Mouse (Mus musculus) liver, embryonic 13.5 days (tissue): ENCODE measurements around the gene Sox13. TPM values are rescaled to one million over a fixed set of nuclear protein-coding genes. Genes with fewer than 3 reads are reported as not detected.

Experiments used
- ATAC-seq: fragments of 200-750 bp; cut with Nextera tagmentation; 2 replicates; pipeline ENCODE4 v1.8.0; 2017; ENCODE audit warnings: low read depth, mild to moderate bottlenecking, moderate number of reproducible peaks, moderate library complexity
- DNase-seq: peaks from one replicate; pipeline ENCODE4 v3.0.0; 2022
- H3K27ac ChIP-seq: fragments of 300-500 bp; sonication (generic); 2 replicates; pipeline ENCODE4 v1.5.1; 2015; ENCODE audit warnings: moderate library complexity, mild to moderate bottlenecking, inconsistent platforms
- H3K27me3 ChIP-seq: fragments of 300-500 bp; sonication (generic); 2 replicates; pipeline ENCODE4 v1.6.1; 2015; ENCODE audit warnings: mild to moderate bottlenecking, inconsistent platforms
- H3K36me3 ChIP-seq: fragments of 300-500 bp; sonication (generic); 2 replicates; pipeline ENCODE4 v1.6.1; 2015; ENCODE audit warnings: mild to moderate bottlenecking, inconsistent platforms
- H3K4me1 ChIP-seq: fragments of 300-500 bp; sonication (generic); replicated peaks from 2 replicates; pipeline ENCODE4 v1.6.1; 2015; ENCODE audit warnings: inconsistent platforms
- H3K4me2 ChIP-seq: fragments of 300-500 bp; sonication (generic); 2 replicates; pipeline ENCODE4 v1.6.1; 2015; ENCODE audit warnings: inconsistent platforms, mild to moderate bottlenecking, moderate library complexity
- H3K4me3 ChIP-seq: fragments of 300-500 bp; sonication (generic); replicated peaks from 2 replicates; pipeline ENCODE4 v1.5.1; 2015; ENCODE audit warnings: mild to moderate bottlenecking, inconsistent platforms
- H3K9ac ChIP-seq: fragments of 300-500 bp; sonication (generic); 2 replicates; pipeline ENCODE4 v1.6.1; 2015; ENCODE audit warnings: mild to moderate bottlenecking, inconsistent platforms
- H3K9me3 ChIP-seq: fragments of 300-500 bp; sonication (generic); replicated peaks from 2 replicates; pipeline ENCODE4 v1.6.1; 2016; ENCODE audit warnings: inconsistent platforms
- WGBS: fragments of 180-500 bp; shearing (Covaris S2); methylation state at CpG from one replicate; pipeline ENCODE4 v1.1.7; 2015; ENCODE audit not compliant: insufficient replicate concordance; 5-methylcytosine and 5-hydroxymethylcytosine counted together
- polyA plus RNA-seq: library from polyadenylated mRNA; unstranded; fragments of >200 nt; fragmentation: Nextera tagmentation; extraction: Ambion mirVana; gene quantifications from 2 replicates; pipeline ENCODE4 v1.2.1, GENCODE M21; 2015

Sox13 gene
- polyA plus RNA-seq, 1 experiment from 2014 or later, result 1.3 TPM

DNA sequence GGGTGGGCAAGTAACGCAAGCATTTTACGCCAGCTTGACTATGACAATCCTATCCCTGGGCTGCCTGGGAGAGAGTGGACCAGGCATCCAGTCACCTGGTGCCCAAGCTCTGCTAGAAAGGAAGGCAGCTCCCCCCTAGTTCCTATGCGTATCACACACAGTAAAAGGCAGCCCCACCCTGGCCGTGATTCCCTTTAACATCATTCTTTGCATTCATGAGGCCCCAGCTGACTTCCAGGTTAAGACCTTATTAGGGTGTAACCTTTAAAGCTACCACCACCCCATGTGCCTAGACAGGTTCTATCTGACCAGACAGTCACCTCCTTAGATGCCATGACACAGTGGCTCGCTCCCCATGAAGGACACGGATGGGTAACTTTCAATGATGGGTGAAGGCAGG is 8.7 kb downstream of the Sox13 start:
- H3K4me2 ChIP-seq, result no peak overlapping the region
- no peak for ATAC-seq
- no peak for DNase-seq
- no peak overlapping the region for H3K9ac ChIP-seq
- no peaks in the 10 kb centered on the region for H3K36me3 ChIP-seq
- H3K4me3 ChIP-seq, result no peak overlapping the region
- H3K9me3 ChIP-seq, result no peaks in the 10 kb centered on the region
- no peak overlapping the region for H3K27ac ChIP-seq
- 72% methylated on average over 6 of the region's 6 CpGs for WGBS
- H3K4me1 ChIP-seq, result peaks cover 58% of the 10 kb centered on the region
- H3K27me3 ChIP-seq, result peaks cover 9% of the 10 kb centered on the region; the same call in 1 of the 2 replicates

GRCm38 (mm10) chr1:133415086-133415485 is 9.1 kb downstream of the Sox13 start:
- Histone ChIP-seq H3K9ac (no peak overlapping the region), H3K4me1 (peaks cover 58% of the 10 kb centered on the region), H3K4me2 (no peak overlapping the region), H3K9me3 (no peaks in the 10 kb centered on the region), H3K27ac (no peak overlapping the region), H3K4me3 (no peak overlapping the region), H3K27me3 (peaks cover 5% of the 10 kb centered on the region; the same call in 1 of the 2 replicates), H3K36me3 (no peaks in the 10 kb centered on the region)
- 67% methylated on average over 7 of the region's 7 CpGs for WGBS
- DNase-seq (no peak), ATAC-seq (no peak)

GRCm38 (mm10) chr1:133412941-133413340 is 11.2 kb downstream of the Sox13 start:
- peaks cover 63% of the 10 kb centered on the region for H3K4me1 ChIP-seq
- no peaks in the 10 kb centered on the region for H3K27me3 ChIP-seq
- DNase-seq (no peak), ATAC-seq (no peak)
- H3K9me3 ChIP-seq, result no peaks in the 10 kb centered on the region
- no peaks in the 10 kb centered on the region for H3K36me3 ChIP-seq
- 39% methylated on average over 9 of the region's 9 CpGs for WGBS
- H3K9ac ChIP-seq, result no peak overlapping the region
- no peak overlapping the region for H3K4me3 ChIP-seq
- no peak overlapping the region for H3K27ac ChIP-seq
- no peak overlapping the region for H3K4me2 ChIP-seq

GRCm38 (mm10) chr1:133411506-133412147 is 12.6 kb downstream of the Sox13 start:
- Histone ChIP-seq H3K27me3 (no peaks in the 10 kb centered on the region), H3K4me3 (no peak overlapping the region), H3K27ac (no peak overlapping the region), H3K4me1 (peaks cover 52% of the 10 kb centered on the region), H3K36me3 (no peaks in the 10 kb centered on the region), H3K4me2 (no peak overlapping the region), H3K9me3 (no peaks in the 10 kb centered on the region), H3K9ac (no peak overlapping the region)
- ATAC-seq (no peak), DNase-seq (no peak)
- WGBS, result 68% methylated on average over 8 of the region's 8 CpGs

- no peak for ATAC-seq
- no peaks in the 10 kb centered on the region for H3K36me3 ChIP-seq
- WGBS, result 66% methylated on average over 9 of the region's 9 CpGs
- no peaks in the 10 kb centered on the region for H3K27me3 ChIP-seq
- no peak for DNase-seq
- peaks cover 37% of the 10 kb centered on the region for H3K4me1 ChIP-seq
- no peak overlapping the region for H3K9ac ChIP-seq
- no peak overlapping the region for H3K27ac ChIP-seq
- no peak overlapping the region for H3K4me3 ChIP-seq
- H3K9me3 ChIP-seq, result no peaks in the 10 kb centered on the region
- H3K4me2 ChIP-seq, result no peak overlapping the region
Measured at GRCm38 (mm10) chr1:133409786-133410185, 14.4 kb downstream of the Sox13 start.

- H3K4me1 ChIP-seq, result peaks cover 36% of the 10 kb centered on the region
- no peak overlapping the region for H3K27ac ChIP-seq
- DNase-seq (no peak), ATAC-seq (peak; percentile 51; the same call in 1 of the 2 replicates)
- H3K27me3 ChIP-seq, result no peaks in the 10 kb centered on the region
- no peak overlapping the region for H3K4me3 ChIP-seq
- 54% methylated on average over 6 of the region's 6 CpGs for WGBS
- no peaks in the 10 kb centered on the region for H3K36me3 ChIP-seq
- no peak overlapping the region for H3K9ac ChIP-seq
- H3K4me2 ChIP-seq, result peak overlapping the region; percentile 25
- no peaks in the 10 kb centered on the region for H3K9me3 ChIP-seq
Measured at GRCm38 (mm10) chr1:133408880-133409516, 15.2 kb downstream of the Sox13 start.

GRCm38 (mm10) chr1:133408321-133408720 is 15.9 kb downstream of the Sox13 start:
- WGBS, result 70% methylated on average over 9 of the region's 9 CpGs
- H3K4me2 ChIP-seq, result peak overlapping the region; percentile 25
- DNase-seq (no peak), ATAC-seq (0 out of 2 replicates have a peak, but pooled peaks have one; percentile 45)
- H3K9me3 ChIP-seq, result no peaks in the 10 kb centered on the region
- H3K9ac ChIP-seq, result no peak overlapping the region
- no peaks in the 10 kb centered on the region for H3K36me3 ChIP-seq
- peak overlapping the region; percentile 47; the same call in 1 of the 2 replicates for H3K27ac ChIP-seq
- H3K27me3 ChIP-seq, result no peaks in the 10 kb centered on the region
- peaks cover 33% of the 10 kb centered on the region for H3K4me1 ChIP-seq
- no peak overlapping the region for H3K4me3 ChIP-seq

DNA sequence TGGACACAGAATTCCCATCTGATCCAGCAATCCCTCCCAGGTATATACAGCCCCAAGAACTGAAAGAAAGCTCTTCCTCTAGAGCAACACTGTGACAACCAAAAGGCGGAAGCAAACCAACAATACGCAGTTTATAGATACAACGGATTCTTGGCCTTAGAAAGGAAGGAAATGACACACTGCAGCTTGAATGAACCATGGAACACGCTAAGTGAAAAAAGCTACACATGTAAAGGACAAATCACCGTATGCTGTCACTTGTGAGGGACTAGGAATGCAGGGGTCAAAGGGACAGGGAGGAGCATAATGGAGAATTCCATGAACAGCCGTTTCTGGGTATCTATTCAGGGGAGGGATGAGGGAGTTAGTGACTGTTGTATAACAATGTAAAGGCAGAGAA is 16.7 kb downstream of the Sox13 start:
- Histone ChIP-seq H3K9me3 (no peaks in the 10 kb centered on the region), H3K36me3 (no peaks in the 10 kb centered on the region), H3K4me2 (no peak overlapping the region), H3K4me1 (peaks cover 29% of the 10 kb centered on the region), H3K4me3 (no peak overlapping the region), H3K27ac (no peak overlapping the region), H3K27me3 (no peaks in the 10 kb centered on the region), H3K9ac (no peak overlapping the region)
- 56% methylated on average over 6 of the region's 6 CpGs for WGBS
- no peak for DNase-seq
- no peak for ATAC-seq

DNA sequence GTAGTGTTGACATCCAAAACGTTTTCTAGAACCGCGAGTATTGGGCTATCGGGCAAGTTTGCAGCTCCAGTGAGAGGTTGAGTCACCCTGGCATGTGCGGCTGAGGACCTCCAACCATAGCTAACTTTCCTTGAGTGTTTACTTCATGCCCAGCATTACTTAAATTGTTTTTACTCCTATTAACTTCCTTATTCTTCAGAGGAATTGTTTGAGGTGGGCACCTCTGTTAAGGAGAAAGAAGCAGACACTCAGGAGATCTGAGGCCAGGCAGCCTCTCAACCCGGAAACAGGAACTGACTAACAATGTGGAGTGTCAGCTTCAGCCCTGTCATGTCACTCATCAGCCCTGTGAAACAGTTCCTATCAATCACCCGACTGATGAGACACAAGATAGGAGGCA is 17.6 kb downstream of the Sox13 start:
- H3K4me1 ChIP-seq, result peaks cover 23% of the 10 kb centered on the region
- H3K9ac ChIP-seq, result no peak overlapping the region
- 57% methylated on average over 7 of the region's 7 CpGs for WGBS
- H3K36me3 ChIP-seq, result no peaks in the 10 kb centered on the region
- H3K9me3 ChIP-seq, result no peaks in the 10 kb centered on the region
- H3K4me3 ChIP-seq, result no peak overlapping the region
- no peak for ATAC-seq
- no peaks in the 10 kb centered on the region for H3K27me3 ChIP-seq
- no peak for DNase-seq
- H3K4me2 ChIP-seq, result no peak overlapping the region
- no peak overlapping the region for H3K27ac ChIP-seq

- H3K27ac ChIP-seq, result no peak overlapping the region
- H3K36me3 ChIP-seq, result no peaks in the 10 kb centered on the region
- no peak overlapping the region for H3K4me2 ChIP-seq
- H3K9me3 ChIP-seq, result no peaks in the 10 kb centered on the region
- peaks cover 16% of the 10 kb centered on the region; the same call in 1 of the 2 replicates for H3K4me1 ChIP-seq
- no peak overlapping the region for H3K4me3 ChIP-seq
- WGBS, result 60% methylated on average over 4 of the region's 4 CpGs
- H3K9ac ChIP-seq, result no peak overlapping the region
- DNase-seq, result no peak
- no peaks in the 10 kb centered on the region for H3K27me3 ChIP-seq
- ATAC-seq, result no peak
Measured at GRCm38 (mm10) chr1:133404005-133404404, 20.2 kb downstream of the Sox13 start.

GRCm38 (mm10) chr1:133400014-133400725 is 24.0 kb downstream of the Sox13 start:
- DNase-seq, result no peak
- Histone ChIP-seq H3K9ac (no peak overlapping the region), H3K4me3 (no peak overlapping the region), H3K27me3 (no peaks in the 10 kb centered on the region), H3K27ac (no peak overlapping the region), H3K4me1 (peaks cover 15% of the 10 kb centered on the region), H3K9me3 (no peaks in the 10 kb centered on the region), H3K4me2 (no peak overlapping the region), H3K36me3 (no peaks in the 10 kb centered on the region)
- 37% methylated on average over 13 of the region's 13 CpGs for WGBS
- ATAC-seq, result no peak
